Mouse (Mus musculus) adrenal gland, postnatal 10 days (tissue): ENCODE measurements around the gene Scaf8. TPM values are rescaled to one million over a fixed set of nuclear protein-coding genes. Genes with fewer than 3 reads are reported as not detected.
"Not testable (repeated sequence)": the region's sequence is repeated elsewhere in the genome, so short reads cannot be mapped to it uniquely, and the experiment has no call there.

Experiments
- DNase-seq: peaks from one replicate; pipeline ENCODE4 v3.0.0; 2021; ENCODE audit warnings: mixed read lengths
- total RNA-seq, 2 experiments: library from RNA; stranded (reverse); gene quantifications; 2 replicates each; pipeline ENCODE4 v1.2.3; 2021

Gene Scaf8
- total RNA-seq, 2 experiments from 2014 or later: 37.8 to 43.7 TPM

DNA sequence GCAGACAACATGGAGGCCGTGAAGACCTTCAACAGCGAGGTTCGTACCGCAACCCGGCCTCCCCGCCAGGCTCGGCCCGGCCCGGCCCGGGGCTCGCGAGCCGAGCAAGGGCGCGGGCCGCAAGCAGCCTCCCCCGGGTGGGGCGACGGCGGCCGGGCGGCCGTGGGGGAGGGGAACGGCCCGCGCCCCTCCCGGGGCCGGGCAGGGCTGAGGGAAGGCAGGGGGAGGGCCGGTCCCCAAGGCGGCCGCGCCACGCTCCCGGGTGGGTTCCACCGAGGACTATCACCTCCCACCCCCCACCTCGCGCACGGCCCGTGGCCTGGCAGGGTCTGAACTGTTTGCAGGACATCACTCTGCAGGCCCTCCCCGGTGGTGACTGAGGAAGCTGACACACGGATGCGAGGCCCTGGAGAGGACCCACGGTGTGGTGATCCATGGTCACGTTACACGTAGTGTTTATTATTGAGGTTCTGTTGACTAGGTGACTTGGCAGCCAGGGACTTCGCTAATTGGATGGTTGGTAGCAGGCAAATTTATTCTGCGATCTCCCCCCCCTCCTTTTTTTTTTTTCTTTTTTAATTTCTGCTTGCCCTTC is 705 bp downstream of the Scaf8 start:
- peak; percentile 72 for DNase-seq

DNA sequence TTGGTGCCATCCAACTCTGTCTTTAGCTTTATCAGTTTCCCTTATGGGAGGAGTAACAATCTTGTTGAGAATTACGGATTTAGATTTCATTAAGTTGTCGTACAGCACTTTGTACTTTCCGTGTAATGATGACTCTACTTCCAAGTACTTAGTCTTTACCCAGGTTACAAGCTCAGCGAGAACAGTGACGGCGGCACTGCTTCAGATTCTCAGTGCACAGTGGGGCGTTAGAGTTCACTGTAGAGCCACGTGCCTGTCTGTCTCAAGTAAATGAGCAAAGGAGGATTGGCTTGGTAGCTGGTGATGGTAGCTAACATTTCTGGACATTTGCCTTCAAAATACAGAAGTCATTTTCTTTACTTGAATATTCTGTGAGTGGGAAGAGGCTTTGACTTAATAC is 6.2 kb downstream of the Scaf8 start:
- not testable (repeated sequence) for DNase-seq

DNA sequence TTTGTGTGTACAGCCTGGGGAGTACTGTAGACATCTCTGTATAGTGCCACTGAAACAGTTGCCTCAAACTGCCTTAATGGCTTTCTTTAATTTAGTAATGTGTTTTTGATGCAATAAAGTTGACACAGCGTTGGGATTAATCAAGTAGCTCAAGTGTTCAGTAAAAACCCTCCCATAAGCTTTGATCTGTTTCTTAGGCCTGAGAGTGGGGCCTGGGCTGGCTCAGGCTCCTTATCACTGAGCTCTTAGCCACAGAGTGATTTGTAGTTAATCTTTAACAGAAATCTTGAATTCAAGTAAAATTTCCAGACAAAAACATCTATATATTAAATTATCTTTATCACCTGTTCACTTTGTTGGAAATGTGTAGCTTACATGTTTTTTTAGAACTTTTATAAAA is 8.8 kb downstream of the Scaf8 start:
- DNase-seq: not testable (repeated sequence)

- DNase-seq: no peak
Observed at GRCm38 (mm10) chr17:3128716-3129115, 13.9 kb downstream of the Scaf8 start.

DNA sequence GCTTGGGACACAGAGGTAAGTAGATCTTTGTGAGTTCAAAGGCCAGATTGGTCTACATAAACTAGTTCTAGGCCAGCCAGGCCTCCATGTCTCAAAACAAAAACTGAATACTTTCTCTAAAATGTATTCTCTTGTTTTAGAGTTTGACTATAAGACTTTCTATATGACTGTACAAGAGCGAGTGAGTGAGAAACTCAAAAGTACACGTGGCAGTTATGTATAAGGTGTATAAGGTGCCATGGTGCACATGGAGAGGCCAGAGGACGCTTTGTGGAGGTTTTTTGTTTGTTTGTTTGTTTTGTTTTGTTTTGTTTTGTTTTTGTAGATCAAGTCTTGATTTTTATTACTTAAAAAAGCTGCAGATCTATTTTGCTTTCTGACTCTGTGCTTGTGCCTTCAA is 15.0 kb downstream of the Scaf8 start:
- no peak for DNase-seq

DNA sequence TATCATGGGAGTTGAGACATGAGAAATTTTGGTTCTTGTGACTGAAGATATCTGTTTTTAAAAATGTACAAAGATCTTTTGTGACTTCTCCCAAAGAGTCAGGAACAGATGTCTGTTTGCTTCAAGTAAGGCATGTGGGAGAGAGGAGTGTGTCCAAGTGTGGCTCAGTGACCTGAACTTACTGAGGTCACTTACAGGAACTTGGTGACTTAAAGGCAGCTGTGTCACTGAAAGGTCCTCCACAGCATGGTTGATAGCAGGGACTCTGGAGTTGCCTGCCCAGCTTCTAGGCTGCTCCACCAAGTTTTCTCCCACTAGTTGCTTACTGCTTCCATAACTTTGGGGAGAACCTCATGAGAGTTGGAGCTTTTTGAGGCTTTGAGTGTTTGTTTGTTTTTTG is 20.6 kb downstream of the Scaf8 start:
- DNase-seq: peak; percentile 23

GRCm38 (mm10) chr17:3136127-3136526 is 21.4 kb downstream of the Scaf8 start:
- DNase-seq: no peak

GRCm38 (mm10) chr17:3138387-3138786 is 23.6 kb downstream of the Scaf8 start:
- peak; percentile 32 for DNase-seq

- no peak for DNase-seq
Observed at GRCm38 (mm10) chr17:3140100-3140499, 25.3 kb downstream of the Scaf8 start.

- no peak for DNase-seq
Observed at GRCm38 (mm10) chr17:3148853-3149252, 34.1 kb downstream of the Scaf8 start.

- DNase-seq: no peak
Observed at GRCm38 (mm10) chr17:3149541-3149940, 34.8 kb downstream of the Scaf8 start.

GRCm38 (mm10) chr17:3150701-3151100 is 35.9 kb downstream of the Scaf8 start:
- not testable (repeated sequence) for DNase-seq

DNA sequence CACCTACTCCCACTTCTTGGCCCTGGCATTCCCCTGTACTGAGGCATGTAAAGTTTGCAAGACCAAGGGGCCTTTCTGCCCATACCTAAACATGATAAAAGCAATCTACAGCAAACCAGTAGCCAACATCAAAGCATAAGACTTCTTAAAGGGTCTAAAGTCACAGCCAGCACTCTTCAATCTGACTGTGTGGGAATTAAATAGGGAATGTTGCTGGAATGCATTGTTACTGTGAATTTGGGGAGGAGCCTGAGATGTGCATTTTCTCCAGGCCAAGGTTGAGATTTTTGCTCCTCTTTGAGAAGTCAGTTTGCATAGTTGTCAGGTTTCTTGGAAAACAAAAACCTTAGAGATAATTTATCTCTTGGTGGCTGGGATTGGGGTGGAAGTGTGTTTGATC is 36.4 kb downstream of the Scaf8 start:
- no peak for DNase-seq

GRCm38 (mm10) chr17:3156176-3156575 is 41.4 kb downstream of the Scaf8 start:
- not testable (repeated sequence) for DNase-seq

GRCm38 (mm10) chr17:3157016-3157415 is 42.2 kb downstream of the Scaf8 start:
- DNase-seq: no peak

- DNase-seq: no peak
Observed at GRCm38 (mm10) chr17:3162905-3163304, 48.1 kb downstream of the Scaf8 start.

DNA sequence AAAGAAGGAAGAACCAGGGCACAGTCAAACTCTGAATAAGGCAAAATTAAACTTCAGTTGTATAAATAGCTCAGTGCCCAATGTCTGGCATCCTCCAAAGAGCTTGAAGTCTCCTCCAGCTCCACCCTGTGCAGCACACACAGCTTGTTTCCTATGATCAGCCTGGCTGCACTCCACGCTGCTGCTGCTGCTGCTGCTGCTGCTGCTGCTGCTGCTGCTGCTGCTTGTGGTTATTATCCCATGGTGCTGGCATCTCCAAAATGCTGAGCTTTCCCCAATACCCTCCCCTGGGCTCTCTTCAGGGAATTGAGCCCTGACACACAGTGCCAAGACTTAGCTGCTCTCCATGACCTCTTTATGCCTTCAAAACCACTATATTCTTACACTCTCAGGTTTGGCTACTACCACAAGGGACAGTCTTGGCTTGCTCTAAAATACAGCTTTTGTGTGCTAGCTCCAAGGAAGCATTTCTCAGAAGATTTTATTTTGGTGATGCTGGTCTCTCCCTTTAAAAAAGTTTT is 65.7 kb downstream of the Scaf8 start:
- DNase-seq: not testable (repeated sequence)

- DNase-seq: not testable (repeated sequence)
Observed at GRCm38 (mm10) chr17:3195483-3195882, 80.7 kb downstream of the Scaf8 start.

DNA sequence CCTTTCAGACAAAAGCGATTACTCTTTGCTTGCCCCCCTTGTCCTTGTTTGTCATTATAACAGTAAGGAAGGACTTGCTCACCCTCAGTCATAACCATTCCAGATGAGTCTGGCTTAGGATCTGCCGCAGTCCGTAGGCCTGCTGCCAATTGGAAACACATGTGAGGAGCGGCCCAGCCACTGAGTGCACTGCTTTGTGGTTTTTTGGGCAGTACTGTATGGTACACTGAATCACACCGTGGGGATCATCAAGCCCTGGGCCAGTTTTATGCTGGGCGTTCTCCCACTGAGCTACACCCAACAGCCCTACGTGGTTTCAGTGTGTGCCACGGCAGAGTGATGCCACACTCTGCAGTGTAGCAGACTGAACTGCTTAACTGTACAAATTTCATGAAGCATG is 85.6 kb downstream of the Scaf8 start:
- peak; percentile 31 for DNase-seq

GRCm38 (mm10) chr17:3203916-3204315 is 89.1 kb downstream of the Scaf8 start:
- DNase-seq: no peak

DNA sequence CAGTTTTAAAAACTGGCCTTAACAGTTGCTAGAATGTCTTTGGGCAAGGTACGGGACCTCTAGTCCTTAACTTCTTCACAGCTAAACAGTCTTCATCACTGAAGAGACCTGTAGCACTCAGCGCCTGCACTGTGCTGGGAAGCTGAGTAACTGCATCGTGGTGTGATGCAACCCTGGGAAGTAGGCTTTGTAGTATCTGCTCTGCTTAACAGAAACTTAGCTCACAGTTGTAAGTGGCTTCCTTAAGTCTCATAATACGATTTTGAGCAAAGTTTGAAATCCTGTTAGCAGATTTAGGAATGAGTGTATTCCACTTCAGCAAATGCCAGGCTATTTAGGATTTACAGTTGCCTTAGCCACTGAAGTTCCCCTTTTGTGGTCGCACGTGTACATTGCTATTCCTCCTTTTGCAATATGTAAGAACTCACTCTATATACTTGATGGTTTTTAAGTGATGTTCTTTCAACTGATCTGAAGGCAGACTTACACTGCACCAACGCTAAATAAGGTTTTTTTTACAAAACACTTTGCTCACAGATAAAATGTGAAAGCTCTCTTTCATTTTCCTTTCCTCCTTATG is 90.1 kb downstream of the Scaf8 start:
- no peak for DNase-seq

DNA sequence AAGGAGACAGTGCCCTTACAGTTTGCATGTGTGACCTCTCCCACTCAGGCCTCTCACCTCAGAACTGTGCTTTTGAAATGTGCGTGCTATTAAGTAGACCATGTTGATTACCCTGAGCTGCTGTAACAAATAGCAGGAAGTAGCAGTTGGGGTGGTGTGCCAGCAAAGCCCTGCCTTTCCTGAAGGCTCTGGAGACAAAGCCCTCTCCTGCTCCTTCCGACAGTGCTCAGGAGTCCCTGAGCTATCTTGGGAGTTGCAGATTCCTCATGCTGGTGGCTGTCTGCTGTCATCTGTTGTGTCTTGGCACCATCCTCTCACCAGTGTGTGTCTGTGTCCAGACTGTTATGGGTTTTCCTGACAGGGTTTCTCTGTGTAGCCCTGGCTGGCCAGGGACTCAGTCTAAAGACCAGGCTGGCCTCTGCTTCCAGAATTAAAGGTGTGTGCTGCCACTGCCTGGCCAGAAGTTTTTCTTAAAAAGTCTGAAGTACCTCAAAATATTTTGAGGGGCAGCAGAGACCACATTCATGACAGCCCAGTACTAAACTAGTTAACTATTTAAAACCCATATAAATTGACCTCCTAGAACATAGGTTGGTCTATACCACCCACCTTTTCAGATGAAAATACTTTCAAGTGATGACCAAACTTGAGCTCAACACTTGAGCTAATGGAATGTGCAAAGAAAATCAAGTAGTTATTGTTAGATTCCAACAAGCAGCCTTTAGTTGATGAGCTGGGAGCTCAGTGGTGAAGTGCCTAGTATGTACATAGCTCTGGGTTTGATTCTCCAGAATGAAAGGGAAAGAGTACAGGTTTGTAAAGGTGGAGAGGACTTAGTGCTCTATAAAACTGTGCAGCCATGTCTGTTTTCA is 92.0 kb downstream of the Scaf8 start:
- DNase-seq: no peak
